Mouse (Mus musculus) olfactory bulb, adult 2 months (tissue): ENCODE data around the gene Ubc. TPM values are rescaled to one million over a fixed set of nuclear protein-coding genes. Genes with fewer than 3 reads are reported as not detected.
"Not testable (repeated sequence)": the region's sequence is repeated elsewhere in the genome, so short reads cannot be mapped to it uniquely, and the experiment has no call there.

Experiments used
- H3K27ac ChIP-seq: fragments of 200-500 bp; 2 replicates; pipeline ENCODE4 v1.5.1; 2012; ENCODE audit warnings: low read depth, low read length; ENCODE audit not compliant: insufficient read depth
- H3K4me1 ChIP-seq: fragments of 200-500 bp; 2 replicates; pipeline ENCODE4 v1.6.1; 2012; ENCODE audit warnings: low read length; ENCODE audit not compliant: control insufficient read depth, insufficient read depth
- H3K4me3 ChIP-seq: fragments of 200-500 bp; 2 replicates; pipeline ENCODE4 v1.5.1; 2012; ENCODE audit warnings: mild to moderate bottlenecking, low read depth, low read length, moderate library complexity; ENCODE audit not compliant: insufficient read depth
- CTCF ChIP-seq: fragments of 200-500 bp; IDR thresholded peaks from 2 replicates; pipeline ENCODE4 v1.5.1; 2012; ENCODE audit warnings: low read depth, mild to moderate bottlenecking, low read length, moderate library complexity; ENCODE audit not compliant: insufficient read depth
- POLR2A ChIP-seq: fragments of 200-500 bp; IDR thresholded peaks from 2 replicates; pipeline ENCODE4 v1.6.1; 2012; ENCODE audit warnings: mild to moderate bottlenecking, low read depth, low read length, moderate library complexity; ENCODE audit not compliant: insufficient read depth
- WGBS: fragments of 180-500 bp; shearing (Covaris S2); methylation state at CpG from one replicate; pipeline ENCODE4 v1.1.7; 2018; 5-methylcytosine and 5-hydroxymethylcytosine counted together
- polyA plus RNA-seq: library from polyadenylated mRNA; stranded (reverse); fragments of >200 nt; gene quantifications from 2 replicates; pipeline ENCODE4 v1.2.4, GENCODE M21; 2012; ENCODE audit warnings: low replicate concordance; ENCODE audit not compliant: missing spikeins, insufficient read depth, insufficient read length

Gene Ubc
- polyA plus RNA-seq, 1 experiment, result 763 TPM

- Histone ChIP-seq H3K4me1 (peaks cover 28% of the 10 kb centered on the region), H3K27ac (peak overlapping the region; percentile 100), H3K4me3 (peak overlapping the region; percentile 38)
- WGBS, result 2% methylated on average over 25 of the region's 25 CpGs
- TF ChIP-seq CTCF, result no peak
- no peak for TF ChIP-seq POLR2A
Observed at GRCm38 (mm10) chr5:125393622-125394603, 3.9 kb upstream of the Ubc start.

GRCm38 (mm10) chr5:125392977-125393621, 3.1 kb upstream of the Ubc start:
- WGBS, result under 1% methylated on average over 20 of the region's 20 CpGs
- peak overlapping the region; percentile 100 for H3K27ac ChIP-seq
- H3K4me3 ChIP-seq, result peak overlapping the region; percentile 38
- no peak for TF ChIP-seq CTCF
- TF ChIP-seq POLR2A, result no peak
- H3K4me1 ChIP-seq, result peaks cover 28% of the 10 kb centered on the region

GRCm38 (mm10) chr5:125392618-125392976, 2.6 kb upstream of the Ubc start:
- peaks cover 28% of the 10 kb centered on the region for H3K4me1 ChIP-seq
- 3% methylated on average over 1 of the region's 1 CpGs for WGBS
- H3K4me3 ChIP-seq, result no peak overlapping the region
- peak overlapping the region; percentile 100 for H3K27ac ChIP-seq
- TF ChIP-seq POLR2A, result no peak
- no peak for TF ChIP-seq CTCF

GRCm38 (mm10) chr5:125392176-125392575, 2.2 kb upstream of the Ubc start:
- H3K4me3 ChIP-seq, result not testable (repeated sequence)
- 86% methylated on average over 4 of the region's 4 CpGs for WGBS
- peak overlapping the region; percentile 98 for H3K27ac ChIP-seq
- peaks cover 28% of the 10 kb centered on the region for H3K4me1 ChIP-seq

- no peak overlapping the region for H3K4me3 ChIP-seq
- H3K4me1 ChIP-seq, result peaks cover 28% of the 10 kb centered on the region
- peak overlapping the region; percentile 98 for H3K27ac ChIP-seq
- WGBS, result 19% methylated on average over 5 of the region's 5 CpGs
- TF ChIP-seq POLR2A, result no peak
- TF ChIP-seq CTCF, result no peak
Observed at GRCm38 (mm10) chr5:125391609-125392008, 1.6 kb upstream of the Ubc start.

- no peak overlapping the region for H3K4me3 ChIP-seq
- H3K27ac ChIP-seq, result peak overlapping the region; percentile 99
- H3K4me1 ChIP-seq, result peaks cover 28% of the 10 kb centered on the region
- WGBS, result 81% methylated on average over 3 of the region's 3 CpGs
- TF ChIP-seq POLR2A (no peak), CTCF (no peak)
Observed at GRCm38 (mm10) chr5:125390906-125391477, 990 bp upstream of the Ubc start.

GRCm38 (mm10) chr5:125389131-125389578, 847 bp downstream of the Ubc start, which contains the start of gene Gm10382:
Gm10382 (plus strand) TSS chr5:125389322.
- Histone ChIP-seq H3K27ac (peak within 1 kb of the TSS; percentile 99), H3K4me1 (peaks cover 19% of the 10 kb centered on the region), H3K4me3 (peak within 1 kb of the TSS; percentile 91)
- WGBS, result under 1% methylated on average over 41 of the region's 41 CpGs
- no peak for TF ChIP-seq CTCF
- no peak for TF ChIP-seq POLR2A

- Histone ChIP-seq H3K4me1 (peaks cover 16% of the 10 kb centered on the region), H3K4me3 (peak overlapping the region; percentile 91), H3K27ac (peak overlapping the region; percentile 99; the same call in 1 of the 2 replicates)
- TF ChIP-seq POLR2A, result no peak
- no peak for TF ChIP-seq CTCF
- 3% methylated on average over 13 of the region's 13 CpGs for WGBS
Observed at GRCm38 (mm10) chr5:125388358-125389092, 1.5 kb downstream of the Ubc start.

GRCm38 (mm10) chr5:125387295-125387694, 2.7 kb downstream of the Ubc start:
- not testable (repeated sequence) for H3K4me1 ChIP-seq, H3K27ac ChIP-seq
- WGBS, result 53% methylated on average over 5 of the region's 6 CpGs
- H3K4me3 ChIP-seq, result peak overlapping the region; percentile 18; the same call in 1 of the 2 replicates
